Mouse (Mus musculus) MN1 (cell line): ENCODE measurements around the gene Rtp3.

Experiments
- DNase-seq: peaks from one replicate; pipeline ENCODE4 v3.0.0-alpha.2; 2016; ENCODE audit warnings: low spot score

The Rtp3 gene

GRCm38 (mm10) chr9:110945343-110945742, 45.0 kb downstream of the Rtp3 start:
- DNase-seq = no peak

GRCm38 (mm10) chr9:110944265-110944664, 46.1 kb downstream of the Rtp3 start:
- no peak for DNase-seq

DNA sequence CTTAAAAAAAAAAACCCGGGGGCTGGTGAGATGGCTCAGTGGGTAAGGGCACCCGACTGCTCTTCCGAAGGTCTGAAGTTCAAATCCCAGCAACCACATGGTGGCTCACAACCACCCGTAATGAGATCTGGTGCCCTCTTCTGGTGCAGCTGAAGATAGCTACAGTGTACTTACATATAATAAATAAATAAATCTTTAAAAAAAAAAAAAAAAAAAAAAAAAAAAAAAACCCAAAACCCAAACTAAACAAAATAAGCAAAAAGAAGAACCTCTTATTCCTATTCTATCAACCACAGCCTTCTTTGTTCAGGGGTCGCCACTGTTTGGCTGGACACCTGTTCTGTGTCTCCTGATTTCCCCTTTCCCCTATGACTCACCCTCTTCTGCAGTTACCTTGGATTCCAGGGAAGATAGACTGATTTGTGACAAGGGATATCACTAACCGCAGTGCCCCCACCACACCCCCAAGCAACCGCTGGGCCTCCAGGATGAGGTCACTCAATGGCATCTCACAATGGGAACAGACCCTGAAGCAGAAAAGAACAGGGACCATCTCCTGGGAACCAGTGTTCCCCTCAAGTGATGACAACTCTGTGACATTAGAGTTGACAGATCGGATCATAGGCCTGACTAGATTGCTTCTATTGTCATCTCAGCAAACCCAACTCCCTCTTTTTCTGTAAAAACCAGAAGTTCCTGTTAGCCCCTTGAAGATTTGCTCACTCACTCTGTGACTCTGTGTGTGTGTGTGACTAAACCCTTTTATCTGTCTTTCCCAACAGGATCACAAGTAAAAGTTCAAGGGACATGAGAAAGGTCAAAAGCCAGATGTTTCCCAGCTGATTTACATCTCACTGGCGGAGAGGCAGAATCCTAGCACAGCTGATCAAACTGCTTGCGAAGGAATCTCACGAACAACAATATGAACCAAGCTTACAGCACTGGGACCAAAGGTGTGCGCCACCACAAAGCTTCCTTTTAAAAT, 52.6 kb downstream of the Rtp3 start:
- DNase-seq = no peak

- DNase-seq = no peak
Measured at GRCm38 (mm10) chr9:110935941-110936340, 54.4 kb downstream of the Rtp3 start.
